Mouse (Mus musculus) lung, embryonic 16.5 days (tissue): ENCODE results near the gene S100a2. TPM values are rescaled to one million over a fixed set of nuclear protein-coding genes. Genes with fewer than 3 reads are reported as not detected.

ENCODE experiments used
- ATAC-seq: fragments of 200-750 bp; cut with Nextera tagmentation; 2 replicates; pipeline ENCODE4 v1.8.0; 2017; ENCODE audit warnings: low read depth, mild to moderate bottlenecking, moderate library complexity
- H3K27ac ChIP-seq: fragments of 300-500 bp; sonication (generic); 2 replicates; pipeline ENCODE4 v1.5.1; 2014; ENCODE audit warnings: mild to moderate bottlenecking, control low read depth, low read length
- H3K27me3 ChIP-seq: fragments of 300-500 bp; sonication (generic); 2 replicates; pipeline ENCODE4 v1.6.1; 2014; ENCODE audit warnings: low read depth, low read length, mixed read lengths; ENCODE audit not compliant: control insufficient read depth, insufficient read depth
- H3K36me3 ChIP-seq: fragments of 300-500 bp; sonication (generic); 2 replicates; pipeline ENCODE4 v1.6.1; 2014; ENCODE audit warnings: low read length; ENCODE audit not compliant: control insufficient read depth, insufficient read depth
- H3K4me1 ChIP-seq: fragments of 300-500 bp; sonication (generic); replicated peaks from 2 replicates; pipeline ENCODE4 v1.6.1; 2014; ENCODE audit warnings: low read length, mixed read lengths; ENCODE audit not compliant: control insufficient read depth, insufficient read depth
- H3K4me2 ChIP-seq: fragments of 300-500 bp; sonication (generic); 2 replicates; pipeline ENCODE4 v1.6.1; 2014; ENCODE audit warnings: low read depth, low read length, control low read depth
- H3K4me3 ChIP-seq: fragments of 300-500 bp; sonication (generic); 2 replicates; pipeline ENCODE4 v1.5.1; 2014; ENCODE audit warnings: mild to moderate bottlenecking, low read length, control low read depth
- H3K9ac ChIP-seq: fragments of 300-500 bp; sonication (generic); 2 replicates; pipeline ENCODE4 v1.6.1; 2014; ENCODE audit warnings: low read length, control low read depth
- H3K9me3 ChIP-seq: fragments of 300-500 bp; sonication (generic); 2 replicates; pipeline ENCODE4 v1.6.1; 2016; ENCODE audit warnings: low read length; ENCODE audit not compliant: control insufficient read depth
- WGBS: fragments of 180-500 bp; shearing (Covaris S2); extraction: QIAGEN DNeasy Blood & Tissue Kit; methylation state at CpG from one replicate; pipeline ENCODE4 v1.1.7; 2014; 5-methylcytosine and 5-hydroxymethylcytosine counted together
- polyA plus RNA-seq: library from polyadenylated mRNA; unstranded; fragments of >200 nt; fragmentation: Nextera tagmentation; extraction: Ambion mirVana; gene quantifications from 2 replicates; pipeline ENCODE4 v1.2.1, GENCODE M21; 2015

S100a2 gene
- polyA plus RNA-seq, 1 experiment from 2014 or later: not detected

DNA sequence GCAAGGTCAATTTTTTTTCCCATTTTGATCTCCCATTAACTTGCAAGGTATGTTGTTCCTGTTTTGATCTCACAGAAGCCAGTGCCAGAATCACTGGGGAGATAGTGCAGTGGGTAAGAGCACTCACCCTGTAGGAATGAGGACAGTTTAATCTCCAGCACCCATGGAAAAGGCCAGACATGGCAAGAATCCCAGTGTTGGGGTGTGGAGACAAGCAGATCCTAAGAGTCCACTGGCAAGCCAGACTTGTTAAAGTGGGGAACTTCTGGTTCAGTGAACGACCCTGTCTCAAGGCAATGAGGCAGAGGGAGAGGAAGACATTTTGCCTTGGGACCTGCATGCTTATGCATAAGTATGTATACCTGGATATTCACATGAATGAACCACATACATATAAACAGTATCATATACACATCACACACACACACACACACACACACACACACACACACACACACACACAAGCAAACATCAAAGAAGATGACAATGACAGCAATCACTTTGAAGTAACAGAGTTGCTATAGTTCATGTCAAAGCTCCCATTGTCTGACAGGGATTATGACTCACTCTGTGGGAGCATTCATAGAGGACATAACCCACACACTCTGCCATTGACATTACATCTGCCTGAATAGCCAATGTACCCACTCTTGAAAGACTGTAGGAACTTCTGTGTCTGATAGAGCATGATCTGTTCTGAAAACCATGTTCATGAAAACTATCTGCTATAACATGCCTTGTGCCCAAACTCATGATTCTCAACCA, 48.6 kb downstream of the S100a2 start:
- Histone ChIP-seq H3K4me1 (no peaks in the 10 kb centered on the region), H3K4me3 (no peak overlapping the region), H3K4me2 (no peak overlapping the region), H3K36me3 (no peaks in the 10 kb centered on the region), H3K9ac (no peak overlapping the region), H3K9me3 (no peaks in the 10 kb centered on the region), H3K27ac (no peak overlapping the region), H3K27me3 (no peaks in the 10 kb centered on the region)
- WGBS: 50% methylated on average over 1 of the region's 1 CpGs
- ATAC-seq: no peak

DNA sequence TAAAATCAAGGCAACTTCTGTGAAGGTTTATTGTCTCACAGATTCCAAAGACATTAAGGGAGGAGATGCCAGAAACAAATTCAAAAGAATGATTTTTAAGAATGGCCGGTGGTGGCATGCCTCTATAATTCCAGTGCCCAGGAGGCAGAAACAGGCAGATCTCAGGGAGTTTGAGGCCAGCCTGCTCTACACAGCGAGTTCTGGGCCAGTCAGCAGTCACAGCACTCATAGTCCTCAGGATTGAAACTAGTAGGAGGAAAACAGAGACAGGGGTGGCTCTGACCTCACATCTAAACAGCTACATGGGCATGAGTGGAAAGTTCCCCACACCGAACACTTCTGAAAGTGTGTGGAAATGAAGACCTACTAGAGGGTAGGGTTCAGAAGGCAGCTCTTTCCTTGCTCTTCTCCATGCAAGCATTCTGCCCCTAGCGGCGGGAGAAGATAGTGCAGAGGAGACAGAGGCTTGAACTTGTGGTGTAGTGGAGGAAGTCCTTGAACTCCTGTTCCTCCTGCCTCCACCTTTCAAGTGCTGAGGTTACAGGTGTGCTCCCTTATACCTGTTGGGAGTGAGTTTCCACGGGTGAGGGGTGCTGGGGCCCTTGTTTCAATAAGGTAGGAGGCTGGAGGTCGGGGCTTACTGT, 49.6 kb downstream of the S100a2 start:
- no peak overlapping the region for H3K9ac ChIP-seq
- no peak overlapping the region for H3K4me3 ChIP-seq
- ATAC-seq: no peak
- no peaks in the 10 kb centered on the region for H3K36me3 ChIP-seq
- no peak overlapping the region for H3K4me2 ChIP-seq
- H3K27me3 ChIP-seq: no peaks in the 10 kb centered on the region
- H3K27ac ChIP-seq: no peak overlapping the region
- WGBS: 51% methylated on average over 7 of the region's 7 CpGs
- H3K9me3 ChIP-seq: no peaks in the 10 kb centered on the region
- no peaks in the 10 kb centered on the region for H3K4me1 ChIP-seq

DNA sequence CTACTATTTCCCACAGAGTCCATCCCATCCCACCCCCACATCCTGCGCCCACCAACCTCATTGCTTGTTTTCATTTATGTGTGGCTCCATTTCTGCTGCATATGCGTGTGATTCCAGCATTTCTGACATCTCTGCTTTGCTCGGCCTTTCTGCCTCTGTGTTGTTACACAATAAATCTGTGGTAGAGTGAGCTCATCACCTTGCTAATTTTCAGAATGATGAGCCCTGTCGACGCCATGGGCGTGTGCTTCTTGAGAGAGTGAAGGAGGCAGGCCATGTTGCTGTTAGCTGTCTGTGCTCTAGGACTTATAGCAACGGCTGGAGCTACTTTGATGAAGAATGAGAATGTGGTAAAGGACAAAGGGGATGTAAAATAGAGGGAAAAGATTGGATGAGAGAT, 50.9 kb downstream of the S100a2 start:
- H3K4me2 ChIP-seq: no peak overlapping the region
- H3K9ac ChIP-seq: no peak overlapping the region
- no peak for ATAC-seq
- 73% methylated on average over 7 of the region's 7 CpGs for WGBS
- no peaks in the 10 kb centered on the region for H3K9me3 ChIP-seq
- no peaks in the 10 kb centered on the region for H3K36me3 ChIP-seq
- H3K4me3 ChIP-seq: no peak overlapping the region
- no peak overlapping the region for H3K27ac ChIP-seq
- no peaks in the 10 kb centered on the region for H3K4me1 ChIP-seq
- no peaks in the 10 kb centered on the region for H3K27me3 ChIP-seq

Other genes starting within 250 kb of the S100a2 start
- gene Slc27a3, start 200.3 kb upstream of the S100a2 start, polyA plus RNA-seq: 20.7 and 21.7 TPM in 2 replicates
- 28.7 and 28.8 TPM in 2 replicates for gene Ints3, start 156.6 kb upstream of the S100a2 start, polyA plus RNA-seq
- 24.3 and 25.0 TPM in 2 replicates for gene Npr1, start 124.4 kb upstream of the S100a2 start, polyA plus RNA-seq
- gene Ilf2, start 114.1 kb upstream of the S100a2 start, polyA plus RNA-seq: 171 and 189 TPM in 2 replicates
- 86.4 and 88.5 TPM in 2 replicates for gene Snapin, start 99.2 kb upstream of the S100a2 start, polyA plus RNA-seq
- gene Chtop, start 80.7 kb upstream of the S100a2 start, polyA plus RNA-seq: 118 and 125 TPM in 2 replicates
- 59.3 and 73.2 TPM in 2 replicates for gene S100a1, start 75.9 kb upstream of the S100a2 start, polyA plus RNA-seq
- gene S100a13, start 75.8 kb upstream of the S100a2 start, polyA plus RNA-seq: 59.1 and 63.3 TPM in 2 replicates
- 11.7 and 16.4 TPM in 2 replicates for gene S100a14, start 63.4 kb upstream of the S100a2 start, polyA plus RNA-seq
- gene S100a16, start 53.0 kb upstream of the S100a2 start, polyA plus RNA-seq: 241 and 257 TPM in 2 replicates
- 0.25 and 1.1 TPM in 2 replicates for gene S100a3, start 29.7 kb upstream of the S100a2 start, polyA plus RNA-seq
- not detected in 2 replicates for gene Gm42674, start 11.7 kb downstream of the S100a2 start, polyA plus RNA-seq
- 12.1 and 12.8 TPM in 2 replicates for gene S100a4, start 13.5 kb downstream of the S100a2 start, polyA plus RNA-seq
- gene S100a5, start 18.3 kb downstream of the S100a2 start, polyA plus RNA-seq: not detected in 2 replicates
- gene S100a6, start 22.6 kb downstream of the S100a2 start, polyA plus RNA-seq: 184 and 203 TPM in 2 replicates
- gene S100a7a, start 63.8 kb downstream of the S100a2 start, polyA plus RNA-seq: 0.11 and 0.21 TPM in 2 replicates
- 27.3 and 53.3 TPM in 2 replicates for gene S100a8, start 78.7 kb downstream of the S100a2 start, polyA plus RNA-seq
- gene S100a9, start 105.5 kb downstream of the S100a2 start, polyA plus RNA-seq: 13.1 and 32.2 TPM in 2 replicates
- gene Pglyrp4, start 136.7 kb downstream of the S100a2 start, polyA plus RNA-seq: not detected in 2 replicates
- gene Gm5849, start 187.6 kb downstream of the S100a2 start, polyA plus RNA-seq: not detected in 2 replicates